Mouse (Mus musculus): ENCODE data around the gene Gria3. TPM values are rescaled to one million over a fixed set of nuclear protein-coding genes. Genes with fewer than 3 reads are reported as not detected.

Gene Gria3
- polyA plus RNA-seq, 1 experiment from 2014 or later, result 2.8 TPM

Small RNA genes lying within 50 kb of the gene (microRNA-seq; reads per million reads assigned to microRNA genes)
- not detected for gene Gm22413

Measured in limb, embryonic 12.5 days (tissue).